Mouse (Mus musculus): ENCODE data around the gene Izumo1.

The Izumo1 gene

GRCm38 (mm10) chr7:45621443-45621842, at the start of gene Izumo1:
Gene Izumo1 (plus strand): TSS chr7:45621811.
- DNase-seq, result no peak

- no peak for DNase-seq
Observed at GRCm38 (mm10) chr7:45571966-45572365, 49.6 kb upstream of the Izumo1 start.

GRCm38 (mm10) chr7:45573954-45574353, 47.7 kb upstream of the Izumo1 start:
- DNase-seq, result no peak

GRCm38 (mm10) chr7:45574472-45575379, 46.9 kb upstream of the Izumo1 start:
- DNase-seq, result no peak

- no peak for DNase-seq
Observed at GRCm38 (mm10) chr7:45585923-45586322, 35.7 kb upstream of the Izumo1 start.

- no peak for DNase-seq
Observed at GRCm38 (mm10) chr7:45587631-45588592, 33.7 kb upstream of the Izumo1 start.

GRCm38 (mm10) chr7:45589173-45589572, 32.4 kb upstream of the Izumo1 start:
- DNase-seq, result peak; percentile 94

GRCm38 (mm10) chr7:45589898-45590297, 31.7 kb upstream of the Izumo1 start:
- no peak for DNase-seq

GRCm38 (mm10) chr7:45590874-45591273, 30.7 kb upstream of the Izumo1 start:
- no peak for DNase-seq

GRCm38 (mm10) chr7:45591880-45592279, 29.7 kb upstream of the Izumo1 start:
- no peak for DNase-seq

- peak; percentile 76 for DNase-seq
Observed at GRCm38 (mm10) chr7:45593118-45593815, 28.3 kb upstream of the Izumo1 start.

GRCm38 (mm10) chr7:45595176-45595575, 26.4 kb upstream of the Izumo1 start:
- no peak for DNase-seq

GRCm38 (mm10) chr7:45596107-45596506, 25.5 kb upstream of the Izumo1 start:
- no peak for DNase-seq

GRCm38 (mm10) chr7:45597013-45597412, 24.6 kb upstream of the Izumo1 start:
- no peak for DNase-seq

- DNase-seq, result no peak
Observed at GRCm38 (mm10) chr7:45597527-45597926, 24.1 kb upstream of the Izumo1 start.

- no peak for DNase-seq
Observed at GRCm38 (mm10) chr7:45598960-45599879, 22.4 kb upstream of the Izumo1 start.

- DNase-seq, result no peak
Observed at GRCm38 (mm10) chr7:45605704-45606289, 15.8 kb upstream of the Izumo1 start.

GRCm38 (mm10) chr7:45609511-45609910, 12.1 kb upstream of the Izumo1 start:
- DNase-seq, result no peak

- DNase-seq, result no peak
Observed at GRCm38 (mm10) chr7:45616277-45616676, 5.3 kb upstream of the Izumo1 start.

- peak; percentile 27 for DNase-seq
Observed at GRCm38 (mm10) chr7:45617042-45617695, 4.4 kb upstream of the Izumo1 start, which contains the start of gene Fut1. Gene Fut1 (plus strand): TSS chr7:45617289.

- DNase-seq, result no peak
Observed at GRCm38 (mm10) chr7:45618316-45618715, 3.3 kb upstream of the Izumo1 start.

All from right cerebral cortex, postnatal 14 days (tissue).